Mouse (Mus musculus) myocyte (in vitro differentiated cells): Measurements from ENCODE around the gene Rapgef1.

ENCODE experiments used
- CEBPB ChIP-seq: IDR thresholded peaks from 2 replicates; pipeline ENCODE4 v1.6.1; 2011; ENCODE audit warnings: mild to moderate bottlenecking, moderate library complexity; ENCODE audit not compliant: poor library complexity, insufficient read depth, severe bottlenecking
- E2F4 ChIP-seq: IDR thresholded peaks from one replicate; pipeline ENCODE4 v1.6.1; 2011; ENCODE audit warnings: mild to moderate bottlenecking, control low read depth, moderate library complexity; ENCODE audit not compliant: insufficient read depth
- MAX ChIP-seq: IDR thresholded peaks from one replicate; pipeline ENCODE4 v1.6.1; 2011; ENCODE audit warnings: low read depth, mild to moderate bottlenecking, control low read depth
- MYOD1 ChIP-seq, 3 experiments: IDR thresholded peaks; one replicate each; pipeline ENCODE4 v1.6.1; 2011; ENCODE audit warnings: control low read depth in 2 of 3, low read depth in 2 of 3, mild to moderate bottlenecking in 2 of 3, moderate library complexity in 1 of 3; ENCODE audit not compliant: insufficient read length in 2 of 3, control insufficient read depth in 1 of 3
- MYOG ChIP-seq, 3 experiments: IDR thresholded peaks; one replicate each; pipeline ENCODE4 v1.6.1; 2011; ENCODE audit warnings: control low read depth in 2 of 3, low read depth in 2 of 3, mild to moderate bottlenecking in 2 of 3; ENCODE audit not compliant: insufficient read length in 2 of 3, control insufficient read depth in 1 of 3, insufficient read depth in 1 of 3
- POLR2A ChIP-seq: IDR thresholded peaks from one replicate; pipeline ENCODE4 v1.6.1; 2011; ENCODE audit warnings: low read depth, mild to moderate bottlenecking, control low read depth, moderate library complexity; ENCODE audit not compliant: insufficient read length
- POLR2AphosphoS2 ChIP-seq: IDR thresholded peaks from one replicate; pipeline ENCODE4 v1.6.1; 2011; ENCODE audit warnings: low read depth, control low read depth; ENCODE audit not compliant: insufficient read length
- REST ChIP-seq: IDR thresholded peaks from one replicate; pipeline ENCODE4 v1.6.1; 2011; ENCODE audit warnings: mild to moderate bottlenecking, control low read depth, moderate library complexity; ENCODE audit not compliant: insufficient read depth, insufficient read length
- SRF ChIP-seq: IDR thresholded peaks from one replicate; pipeline ENCODE4 v1.6.1; 2011; ENCODE audit warnings: low read depth; ENCODE audit not compliant: control insufficient read depth, insufficient read length
- TCF12 ChIP-seq: IDR thresholded peaks from one replicate; pipeline ENCODE4 v1.6.1; 2011; ENCODE audit warnings: mild to moderate bottlenecking, control low read depth; ENCODE audit not compliant: poor library complexity, insufficient read depth, severe bottlenecking
- TCF3 ChIP-seq: IDR thresholded peaks from one replicate; pipeline ENCODE4 v1.6.1; 2011; ENCODE audit warnings: low read depth, control low read depth; ENCODE audit not compliant: insufficient read length
- USF1 ChIP-seq: IDR thresholded peaks from one replicate; pipeline ENCODE4 v1.6.1; 2011; ENCODE audit warnings: low read depth, mild to moderate bottlenecking, control low read depth, moderate library complexity

DNA sequence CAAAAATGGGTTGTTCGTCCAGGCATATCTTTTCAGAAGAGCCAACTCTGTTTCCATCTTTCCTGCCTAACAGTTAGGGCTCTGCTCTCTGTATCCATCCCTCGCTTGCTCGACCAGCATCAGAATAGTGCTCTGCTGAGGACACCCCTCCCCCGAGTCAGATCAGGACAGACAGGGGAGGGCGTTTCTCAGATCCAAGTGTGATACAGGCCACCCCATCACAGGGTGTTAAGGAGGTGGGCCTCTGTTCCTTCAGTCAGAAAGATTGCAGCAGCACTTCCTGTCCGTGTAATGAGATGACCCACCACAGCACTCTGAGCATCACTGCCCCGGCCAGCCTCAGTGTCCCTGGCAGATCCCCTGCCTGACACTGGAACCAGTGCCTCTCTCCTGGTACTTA is 96.6 kb downstream of the Rapgef1 start:
- TF ChIP-seq POLR2A, result no peak
- TF ChIP-seq CEBPB, result no peak
- no peak for TF ChIP-seq MAX
- TF ChIP-seq TCF12, result no peak
- TF ChIP-seq REST, result no peak
- no peak for TF ChIP-seq USF1
- TF ChIP-seq E2F4, result no peak
- TF ChIP-seq TCF3, result no peak
- no peak for TF ChIP-seq SRF
- TF ChIP-seq MYOD1 (IDR thresholded peaks at IDR 0.05; ENCODE audit: control insufficient read depth in 1 of 3, insufficient read length in 2 of 3, low read depth in 2 of 3), result no peak
- no peak for TF ChIP-seq POLR2AphosphoS2
- TF ChIP-seq MYOG (IDR thresholded peaks at IDR 0.05; ENCODE audit: control insufficient read depth in 1 of 3, insufficient read depth in 1 of 3, insufficient read length in 2 of 3, low read depth in 2 of 3), result no peak
